Mouse (Mus musculus) kidney, embryonic 16.5 days (tissue): ENCODE measurements around the gene Igf1r. TPM values are rescaled to one million over a fixed set of nuclear protein-coding genes. Genes with fewer than 3 reads are reported as not detected.

ENCODE experiments used
- ATAC-seq: fragments of 200-750 bp; cut with Nextera tagmentation; 2 replicates; pipeline ENCODE4 v1.8.0; 2017; ENCODE audit warnings: moderate TSS enrichment; ENCODE audit not compliant: low FRiP score, low TSS enrichment
- H3K27ac ChIP-seq: fragments of 300-500 bp; sonication (generic); 2 replicates; pipeline ENCODE4 v1.5.1; 2014; ENCODE audit warnings: low read length
- H3K27me3 ChIP-seq: fragments of 300-500 bp; sonication (generic); 2 replicates; pipeline ENCODE4 v1.6.1; 2014; ENCODE audit warnings: low read length, control low read depth, mixed read lengths; ENCODE audit not compliant: insufficient read depth
- H3K36me3 ChIP-seq: fragments of 300-500 bp; sonication (generic); 2 replicates; pipeline ENCODE4 v1.6.1; 2014; ENCODE audit warnings: low read length, control low read depth, mixed read lengths; ENCODE audit not compliant: insufficient read depth
- H3K4me1 ChIP-seq: fragments of 300-500 bp; sonication (generic); 2 replicates; pipeline ENCODE4 v1.6.1; 2014; ENCODE audit warnings: low read length, control low read depth, mixed read lengths; ENCODE audit not compliant: insufficient read depth
- H3K4me2 ChIP-seq: fragments of 300-500 bp; sonication (generic); replicated peaks from 2 replicates; pipeline ENCODE4 v1.6.1; 2014; ENCODE audit warnings: low read depth, low read length
- H3K4me3 ChIP-seq: fragments of 300-500 bp; sonication (generic); 2 replicates; pipeline ENCODE4 v1.5.1; 2014; ENCODE audit warnings: mild to moderate bottlenecking, low read length
- H3K9ac ChIP-seq: fragments of 300-500 bp; sonication (generic); replicated peaks from 2 replicates; pipeline ENCODE4 v1.6.1; 2014; ENCODE audit warnings: low read length
- H3K9me3 ChIP-seq: fragments of 300-500 bp; sonication (generic); 2 replicates; pipeline ENCODE4 v1.6.1; 2016; ENCODE audit warnings: low read length, control low read depth
- WGBS: fragments of 180-500 bp; shearing (Covaris S2); extraction: QIAGEN DNeasy Blood & Tissue Kit; methylation state at CpG from one replicate; pipeline ENCODE4 v1.1.7; 2014; 5-methylcytosine and 5-hydroxymethylcytosine counted together
- polyA plus RNA-seq: library from polyadenylated mRNA; unstranded; fragments of >200 nt; fragmentation: Nextera tagmentation; extraction: Ambion mirVana; gene quantifications from 2 replicates; pipeline ENCODE4 v1.2.1, GENCODE M21; 2015

Igf1r gene
- polyA plus RNA-seq, 1 experiment from 2014 or later, result 22.3 TPM

DNA sequence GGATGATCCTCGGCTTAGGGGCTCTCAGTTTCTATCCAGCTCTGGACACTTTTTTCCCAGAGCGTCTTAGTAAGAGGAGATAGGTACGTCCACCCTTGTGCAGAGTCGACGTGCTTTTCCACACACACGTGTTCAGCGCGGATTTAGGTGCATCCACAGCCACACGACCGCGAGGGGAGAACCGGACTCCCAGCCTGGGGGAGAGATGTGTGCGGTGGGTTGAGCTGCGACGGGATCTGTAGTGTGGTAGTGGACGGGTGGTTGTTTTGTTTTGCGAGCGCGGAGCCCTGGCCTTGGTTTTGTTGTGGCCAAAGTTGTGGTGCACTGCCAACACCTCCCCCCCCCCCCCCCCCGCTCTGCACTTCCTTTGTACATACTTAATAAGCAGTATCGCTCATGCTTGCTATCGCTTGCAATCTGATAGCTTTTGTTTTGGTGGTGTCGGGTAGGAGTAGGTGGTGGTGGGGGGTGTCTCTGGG, 1.2 kb downstream of the Igf1r start:
- Histone ChIP-seq H3K4me2 (peak overlapping the region; percentile 97), H3K9ac (peak overlapping the region; percentile 99), H3K9me3 (no peaks in the 10 kb centered on the region), H3K4me3 (peak overlapping the region; percentile 79), H3K4me1 (peaks cover 37% of the 10 kb centered on the region), H3K27ac (peak overlapping the region; percentile 56), H3K36me3 (no peaks in the 10 kb centered on the region), H3K27me3 (no peaks in the 10 kb centered on the region)
- ATAC-seq, result no peak
- under 1% methylated on average over 22 of the region's 23 CpGs for WGBS

DNA sequence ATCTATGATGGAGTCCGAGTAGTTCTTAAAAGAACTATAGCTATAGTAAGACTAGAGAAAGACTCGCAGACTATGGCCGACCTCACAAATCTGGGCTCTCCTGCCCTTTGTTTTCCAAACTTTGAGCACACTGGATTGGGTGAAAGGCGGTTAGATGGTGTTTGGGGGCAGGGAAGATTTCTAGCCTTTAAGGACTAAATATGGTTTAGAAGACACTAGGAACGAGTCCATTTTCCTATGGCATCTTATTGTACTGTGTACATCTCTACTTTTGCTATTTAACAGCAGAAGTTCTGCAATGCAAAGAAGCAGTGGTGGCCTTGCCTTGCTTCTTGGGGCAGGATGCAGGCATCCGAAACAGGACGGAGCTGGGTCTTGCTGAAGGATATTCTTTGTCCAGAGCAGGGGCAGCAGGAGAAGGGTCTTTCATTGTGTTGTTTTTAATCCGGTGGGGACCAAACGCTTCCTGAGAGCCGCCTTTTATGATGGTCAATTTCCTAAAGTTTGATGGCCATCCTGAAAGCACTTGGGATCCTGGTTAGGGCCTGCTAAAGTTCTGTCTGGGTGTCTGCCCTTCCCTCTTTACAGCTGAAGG, 2.1 kb downstream of the Igf1r start:
- Histone ChIP-seq H3K27ac (peak overlapping the region; percentile 56), H3K4me1 (peaks cover 44% of the 10 kb centered on the region), H3K4me3 (peak overlapping the region; percentile 79), H3K9ac (peak overlapping the region; percentile 99), H3K4me2 (peak overlapping the region; percentile 97), H3K36me3 (no peaks in the 10 kb centered on the region), H3K9me3 (no peaks in the 10 kb centered on the region), H3K27me3 (no peaks in the 10 kb centered on the region)
- 5% methylated on average over 10 of the region's 10 CpGs for WGBS
- no peak for ATAC-seq

DNA sequence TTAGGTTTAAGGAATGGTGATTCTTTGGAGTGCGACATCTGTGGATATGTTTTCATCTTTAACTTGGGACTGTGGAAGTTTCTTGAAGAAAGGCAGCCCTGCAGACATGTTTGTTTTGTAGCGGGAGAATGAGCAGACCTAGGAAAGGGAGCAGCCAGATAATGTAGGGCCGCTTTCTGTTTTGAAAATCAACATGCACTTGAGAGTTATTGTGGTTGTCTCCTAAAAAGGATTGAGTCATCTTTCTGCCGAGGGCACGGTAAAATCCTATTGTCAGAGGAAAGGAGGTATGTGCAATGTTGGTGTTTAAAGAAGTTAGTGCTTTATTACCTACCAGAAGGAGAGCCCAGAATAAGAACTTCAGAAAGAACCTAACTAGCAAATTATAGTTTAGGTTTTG, 2.6 kb downstream of the Igf1r start:
- peak overlapping the region; percentile 79 for H3K4me3 ChIP-seq
- no peak for ATAC-seq
- no peaks in the 10 kb centered on the region for H3K36me3 ChIP-seq
- H3K9me3 ChIP-seq, result no peaks in the 10 kb centered on the region
- H3K4me1 ChIP-seq, result peaks cover 50% of the 10 kb centered on the region
- peak overlapping the region; percentile 56 for H3K27ac ChIP-seq
- peak overlapping the region; percentile 99 for H3K9ac ChIP-seq
- WGBS, result 16% methylated on average over 5 of the region's 5 CpGs
- H3K27me3 ChIP-seq, result no peaks in the 10 kb centered on the region
- H3K4me2 ChIP-seq, result peak overlapping the region; percentile 97

DNA sequence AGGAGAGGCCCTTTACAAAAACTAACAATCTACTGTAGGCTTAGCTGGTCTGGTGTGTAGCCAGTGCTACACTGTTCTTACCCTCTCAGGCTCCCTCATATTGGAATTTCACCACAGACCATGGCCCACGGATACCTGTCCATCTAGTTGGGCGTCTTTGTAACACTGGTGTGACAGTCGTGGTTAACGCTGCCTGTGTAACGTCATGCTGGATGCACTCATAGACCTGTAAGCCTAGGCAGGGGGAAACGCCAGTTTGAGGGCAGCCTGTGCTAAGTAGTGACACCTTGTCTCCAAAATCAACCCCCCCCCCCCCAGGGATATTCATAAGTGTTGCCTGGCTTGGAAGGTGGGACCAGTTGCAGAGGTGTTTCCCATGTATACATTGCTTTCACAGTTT, 4.7 kb downstream of the Igf1r start:
- H3K4me2 ChIP-seq, result no peak overlapping the region
- H3K4me1 ChIP-seq, result peaks cover 70% of the 10 kb centered on the region

DNA sequence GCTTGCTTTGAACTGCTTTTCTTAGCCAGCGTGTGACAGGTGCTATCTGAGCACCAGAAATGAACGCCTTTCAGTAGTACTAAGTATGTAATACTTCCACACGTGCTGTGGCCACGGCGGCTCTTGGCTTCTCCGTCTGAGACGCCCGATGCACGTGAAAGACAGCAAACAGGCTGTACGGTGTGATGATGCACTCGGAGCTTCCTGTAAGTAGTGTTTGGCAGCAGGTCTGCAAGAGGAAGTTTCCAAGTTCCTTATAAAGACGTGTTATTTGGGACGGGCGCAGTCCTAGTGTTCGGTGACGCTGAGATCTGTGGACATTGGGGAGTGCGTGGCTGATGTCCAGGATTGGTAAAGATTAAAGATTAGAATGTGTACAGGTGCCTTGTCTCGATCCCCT, 5.4 kb downstream of the Igf1r start:
- H3K9me3 ChIP-seq, result no peaks in the 10 kb centered on the region
- no peak overlapping the region for H3K4me3 ChIP-seq
- no peak overlapping the region for H3K27ac ChIP-seq
- H3K36me3 ChIP-seq, result no peaks in the 10 kb centered on the region
- 63% methylated on average over 18 of the region's 18 CpGs for WGBS
- peaks cover 74% of the 10 kb centered on the region for H3K4me1 ChIP-seq
- H3K4me2 ChIP-seq, result no peak overlapping the region
- no peaks in the 10 kb centered on the region for H3K27me3 ChIP-seq
- H3K9ac ChIP-seq, result no peak overlapping the region
- no peak for ATAC-seq

More for the DNA sequence above, 4.7 kb downstream of the Igf1r start:
- Histone ChIP-seq H3K27ac (no peak overlapping the region), H3K9ac (no peak overlapping the region), H3K4me3 (no peak overlapping the region), H3K27me3 (no peaks in the 10 kb centered on the region), H3K9me3 (no peaks in the 10 kb centered on the region), H3K36me3 (no peaks in the 10 kb centered on the region)
- no peak for ATAC-seq
- WGBS, result 55% methylated on average over 6 of the region's 6 CpGs

DNA sequence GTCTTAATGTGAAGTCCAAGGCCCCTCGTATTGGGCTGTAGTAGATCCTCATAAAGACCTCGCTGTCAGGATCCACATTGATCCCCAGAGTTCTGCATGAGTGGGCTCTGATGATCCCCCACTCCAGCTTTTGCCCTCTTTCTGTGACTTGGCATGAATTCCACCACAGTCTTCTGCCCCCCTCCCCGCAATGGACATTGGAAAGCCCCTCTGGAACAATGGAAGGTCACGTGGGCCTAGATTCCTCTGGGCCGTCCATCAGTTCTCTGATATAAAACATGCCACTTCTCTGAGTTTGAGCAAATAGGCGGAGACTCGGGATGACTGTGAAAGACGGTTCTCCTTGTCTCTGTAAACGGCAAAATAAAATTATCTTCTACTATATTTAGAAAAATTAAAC, 8.1 kb downstream of the Igf1r start:
- Histone ChIP-seq H3K4me3 (no peak overlapping the region), H3K27ac (no peak overlapping the region), H3K9ac (no peak overlapping the region), H3K36me3 (no peaks in the 10 kb centered on the region), H3K27me3 (no peaks in the 10 kb centered on the region), H3K4me2 (no peak overlapping the region), H3K9me3 (no peaks in the 10 kb centered on the region), H3K4me1 (peaks cover 78% of the 10 kb centered on the region)
- 69% methylated on average over 9 of the region's 9 CpGs for WGBS
- ATAC-seq, result no peak

DNA sequence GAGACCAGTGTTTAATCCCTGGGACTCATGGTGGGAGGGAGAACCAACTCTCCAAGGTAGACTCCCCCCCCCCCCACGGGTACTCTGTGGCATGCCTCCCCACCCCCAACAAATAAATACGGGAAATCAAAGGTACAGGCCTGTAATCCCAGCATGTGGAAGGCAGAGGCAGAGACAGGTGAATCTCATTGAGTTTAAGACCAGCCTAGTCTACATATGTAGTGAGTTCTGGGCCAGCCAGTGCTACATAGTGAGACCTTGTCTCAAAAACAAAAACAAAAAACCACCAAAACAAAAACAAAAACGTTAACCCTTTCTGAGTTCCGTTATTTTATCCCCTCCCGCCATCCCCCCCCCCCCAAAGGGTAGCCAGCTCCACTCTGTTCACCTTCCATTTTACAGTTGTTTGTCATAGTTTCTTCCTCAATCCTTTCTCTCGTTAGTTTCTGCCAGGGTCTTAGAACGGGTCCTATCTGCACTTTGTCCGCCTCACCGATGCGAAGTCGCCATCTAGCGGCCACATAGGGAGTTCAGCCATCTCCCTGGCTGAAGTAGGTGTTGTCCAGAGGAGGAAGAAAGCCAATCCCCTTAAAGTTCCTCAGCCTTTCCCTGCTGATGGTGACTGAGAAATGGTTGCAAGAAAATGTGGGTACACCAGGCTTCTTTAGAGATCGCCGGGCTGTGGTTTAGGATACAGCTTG, 9.1 kb downstream of the Igf1r start:
- Histone ChIP-seq H3K9ac (no peak overlapping the region), H3K4me2 (no peak overlapping the region), H3K27ac (no peak overlapping the region), H3K4me1 (peaks cover 85% of the 10 kb centered on the region), H3K4me3 (no peak overlapping the region), H3K36me3 (no peaks in the 10 kb centered on the region), H3K9me3 (no peaks in the 10 kb centered on the region), H3K27me3 (no peaks in the 10 kb centered on the region)
- ATAC-seq, result peak; percentile 58; the same call in 1 of the 2 replicates
- WGBS, result 14% methylated on average over 14 of the region's 14 CpGs

DNA sequence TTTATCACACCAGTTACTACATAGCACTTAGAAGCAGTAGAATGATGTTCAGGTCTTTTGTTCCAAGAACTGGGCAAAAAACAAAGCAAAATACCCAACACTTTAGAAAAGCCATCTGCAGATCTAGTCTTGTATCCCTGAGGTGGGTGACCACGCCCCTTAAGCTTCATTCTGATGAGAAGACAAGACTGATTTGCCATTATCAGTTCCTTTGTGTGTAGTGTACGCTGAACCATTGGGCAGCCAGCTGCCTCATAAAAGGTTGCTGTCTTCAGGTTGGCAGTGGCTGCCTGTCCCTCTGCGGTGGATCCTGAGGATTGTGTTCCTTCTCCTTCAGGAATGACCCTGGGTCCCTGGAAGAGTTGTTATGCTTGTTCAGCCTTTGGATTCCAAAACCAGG, 11.1 kb downstream of the Igf1r start:
- peaks cover 84% of the 10 kb centered on the region for H3K4me1 ChIP-seq
- ATAC-seq, result no peak
- no peak overlapping the region for H3K27ac ChIP-seq
- no peaks in the 10 kb centered on the region for H3K9me3 ChIP-seq
- WGBS, result 88% methylated on average over 3 of the region's 3 CpGs
- no peaks in the 10 kb centered on the region for H3K36me3 ChIP-seq
- H3K4me3 ChIP-seq, result no peak overlapping the region
- H3K27me3 ChIP-seq, result no peaks in the 10 kb centered on the region
- no peak overlapping the region for H3K4me2 ChIP-seq
- no peak overlapping the region for H3K9ac ChIP-seq

DNA sequence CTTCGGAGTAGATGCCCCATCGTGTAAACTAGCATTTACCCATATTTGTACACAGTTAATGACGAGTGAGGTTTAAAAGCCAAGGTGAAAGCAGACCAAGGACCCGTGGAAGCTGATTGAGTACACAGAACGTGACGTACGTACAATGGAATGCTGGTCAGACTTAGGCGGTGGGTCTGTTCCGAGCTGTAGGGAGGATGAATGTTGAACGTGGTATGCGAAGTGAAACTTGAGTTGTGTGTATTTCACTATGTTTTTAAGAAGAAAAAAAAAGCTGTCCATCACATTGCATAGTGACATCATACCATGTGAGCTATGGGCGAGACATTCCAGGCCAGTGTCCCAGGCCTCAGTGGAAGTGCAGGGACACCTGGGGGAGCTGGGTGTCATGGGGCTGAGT, 15.8 kb downstream of the Igf1r start:
- Histone ChIP-seq H3K9me3 (no peaks in the 10 kb centered on the region), H3K4me3 (no peak overlapping the region), H3K4me1 (peaks cover 86% of the 10 kb centered on the region), H3K27ac (no peak overlapping the region), H3K9ac (no peak overlapping the region), H3K27me3 (no peaks in the 10 kb centered on the region), H3K36me3 (no peaks in the 10 kb centered on the region), H3K4me2 (no peak overlapping the region)
- 66% methylated on average over 12 of the region's 12 CpGs for WGBS
- no peak for ATAC-seq

DNA sequence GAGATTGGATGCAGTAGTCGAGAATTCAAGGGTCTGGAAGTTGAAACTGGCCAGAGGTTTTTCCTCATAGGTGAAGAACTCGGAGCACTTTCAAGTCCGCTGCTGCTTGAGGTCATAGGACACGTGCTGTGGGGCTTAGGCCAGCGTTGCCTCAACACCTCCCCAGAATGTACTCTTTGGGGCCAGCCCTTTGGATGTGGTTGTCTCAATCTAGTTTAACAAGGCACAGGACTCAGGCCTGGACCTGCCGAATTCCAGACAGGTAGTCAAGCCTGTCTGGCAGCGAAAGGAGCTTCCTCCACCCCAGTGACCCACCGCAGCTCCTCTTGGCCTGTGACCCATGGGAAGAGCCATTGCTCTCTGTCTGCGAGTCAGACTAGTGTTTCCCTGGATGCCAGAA, 16.4 kb downstream of the Igf1r start:
- 46% methylated on average over 9 of the region's 9 CpGs for WGBS
- Histone ChIP-seq H3K9ac (no peak overlapping the region), H3K27me3 (no peaks in the 10 kb centered on the region), H3K4me2 (no peak overlapping the region), H3K4me1 (peaks cover 90% of the 10 kb centered on the region), H3K36me3 (no peaks in the 10 kb centered on the region), H3K9me3 (no peaks in the 10 kb centered on the region), H3K4me3 (no peak overlapping the region), H3K27ac (no peak overlapping the region)
- ATAC-seq, result peak; percentile 27; the same call in 1 of the 2 replicates
